Mouse (Mus musculus) heart, postnatal 25 days (tissue): ENCODE results near the gene Ddx47. TPM values are rescaled to one million over a fixed set of nuclear protein-coding genes. Genes with fewer than 3 reads are reported as not detected.
A peak's percentile ranks its signal among the peaks of the same experiment; 100 is the strongest.

Experiments used
- DNase-seq: peaks from one replicate; pipeline ENCODE4 v3.0.0; 2022; ENCODE audit warnings: low spot score
- intact Hi-C: fragments of 180-260 bp; cut with DNase I; formaldehyde crosslinking; loops from one replicate; pipeline ENCODE4 v1.15.1; 2025
- total RNA-seq, 2 experiments: library from RNA; stranded (reverse); gene quantifications; 2 replicates each; pipeline ENCODE4 v1.2.3; 2021

Ddx47 gene
- total RNA-seq, 2 experiments from 2014 or later = 38.4 to 42.4 TPM

- intact Hi-C loops = no loop called here
- DNase-seq = no peak
Observed at GRCm38 (mm10) chr6:135064621-135065020, 53.2 kb downstream of the Ddx47 start.

GRCm38 (mm10) chr6:135065236-135065957 lies 54.0 kb downstream of the Ddx47 start, which contains the start of gene Gprc5a:
TSS of gene Gprc5a (plus strand) at chr6:135065651.
- peak; percentile 27 for DNase-seq
- intact Hi-C loops = no loop called here

GRCm38 (mm10) chr6:135066795-135067445 lies 55.5 kb downstream of the Ddx47 start:
- DNase-seq = no peak
- intact Hi-C loops = no loop called here

GRCm38 (mm10) chr6:135068221-135068620 lies 56.8 kb downstream of the Ddx47 start:
- intact Hi-C loops = no loop called here
- DNase-seq = no peak

- intact Hi-C loops = no loop called here
- DNase-seq = no peak
Observed at GRCm38 (mm10) chr6:135069856-135070255, 58.4 kb downstream of the Ddx47 start.

GRCm38 (mm10) chr6:135070347-135070746 lies 58.9 kb downstream of the Ddx47 start:
- intact Hi-C loops = no loop called here
- no peak for DNase-seq

Other genes with a start within 250 kb of the Ddx47 start
- gene Dusp16, start 219.0 kb upstream of the Ddx47 start, total RNA-seq = 10 to 100 TPM; 22.8 TPM
- 10 to 100 TPM; 11.5 to 12.1 TPM for gene Crebl2, start 181.5 kb upstream of the Ddx47 start, total RNA-seq
- 1 to 10 TPM; 3.3 to 5.1 TPM for gene Gpr19, start 113.0 kb upstream of the Ddx47 start, total RNA-seq
- 10 to 100 TPM; 40.3 to 49.5 TPM for gene Cdkn1b, start 91.2 kb upstream of the Ddx47 start, total RNA-seq
- 1 to 10 TPM; 7.0 to 8.2 TPM for gene Apold1, start 29.9 kb upstream of the Ddx47 start, total RNA-seq
- 1 to 10 TPM; 1.0 TPM for gene Gprc5a, start 54.0 kb downstream of the Ddx47 start, total RNA-seq
- not detected for gene Gprc5d, start 106.7 kb downstream of the Ddx47 start, total RNA-seq
- 1 to 10 TPM; 6.5 to 6.7 TPM for gene Fam234b, start 186.4 kb downstream of the Ddx47 start, total RNA-seq
- 10 to 100 TPM; 40.0 to 43.4 TPM for gene Hebp1, start 186.4 kb downstream of the Ddx47 start, total RNA-seq
- gene Gsg1, start 242.7 kb downstream of the Ddx47 start, total RNA-seq = under 1 TPM; 0.34 to 0.47 TPM